Mouse (Mus musculus) ES-E14 (cell line): ENCODE results near the gene Samd13. TPM values are rescaled to one million over a fixed set of nuclear protein-coding genes. Genes with fewer than 3 reads are reported as not detected.

Source experiments
- DNase-seq: peaks from one replicate; pipeline ENCODE4 v3.0.0-alpha.2; 2013; ENCODE audit warnings: low read depth, low spot score
- H3K27ac ChIP-seq: 2 replicates; pipeline ENCODE4 v1.5.1; 2012; ENCODE audit warnings: low read depth, mild to moderate bottlenecking, low read length, moderate library complexity, mixed read lengths; ENCODE audit not compliant: poor library complexity, insufficient read depth, severe bottlenecking
- H3K36me3 ChIP-seq: 2 replicates; pipeline ENCODE4 v1.6.1; 2012; ENCODE audit warnings: mild to moderate bottlenecking, low read length, moderate library complexity, mixed read lengths; ENCODE audit not compliant: control insufficient read depth, poor library complexity, insufficient read depth, severe bottlenecking
- H3K4me1 ChIP-seq, 2 experiments: fragments of 150-350 bp in 1 of 2; sonication (generic) in 1 of 2; 2 replicates each; pipeline ENCODE4 v1.6.1; 2012; ENCODE audit warnings: low read length in 2 of 2, mild to moderate bottlenecking in 1 of 2, mixed read lengths in 1 of 2; ENCODE audit not compliant: control insufficient read depth in 2 of 2, insufficient read depth in 2 of 2, poor library complexity in 1 of 2
- H3K4me3 ChIP-seq, 2 experiments: fragments of 150-350 bp in 1 of 2; sonication (generic) in 1 of 2; 2 replicates each; pipeline ENCODE4 v1.5.1; 2012; ENCODE audit warnings: low read length in 2 of 2, low read depth in 1 of 2, mild to moderate bottlenecking in 1 of 2, mixed read lengths in 1 of 2; ENCODE audit not compliant: insufficient read depth in 1 of 2, poor library complexity in 1 of 2, severe bottlenecking in 1 of 2
- H3K9ac ChIP-seq: 2 replicates; pipeline ENCODE4 v1.6.1; 2012; ENCODE audit warnings: low read depth, mild to moderate bottlenecking, low read length, mixed read lengths; ENCODE audit not compliant: poor library complexity, insufficient read depth, severe bottlenecking
- H3K9me3 ChIP-seq: fragments of 150-350 bp; sonication (generic); 2 replicates; pipeline ENCODE4 v1.6.1; 2012; ENCODE audit warnings: low read depth, mild to moderate bottlenecking, low read length; ENCODE audit not compliant: control insufficient read depth, insufficient read depth
- CHD2 ChIP-seq: IDR thresholded peaks from 2 replicates; pipeline ENCODE4 v1.6.1; 2014; ENCODE audit warnings: mild to moderate bottlenecking, low read depth, low read length, inconsistent platforms
- HCFC1 ChIP-seq: IDR thresholded peaks from 2 replicates; pipeline ENCODE4 v1.6.1; 2012; ENCODE audit warnings: low read length, inconsistent platforms, borderline replicate concordance; ENCODE audit not compliant: insufficient read depth
- MAFK ChIP-seq: IDR thresholded peaks from 2 replicates; pipeline ENCODE4 v1.6.1; 2014; ENCODE audit warnings: mild to moderate bottlenecking, low read depth, low read length, inconsistent platforms; ENCODE audit not compliant: insufficient read depth
- ZC3H11A ChIP-seq: IDR thresholded peaks from 2 replicates; pipeline ENCODE4 v1.6.1; 2012; ENCODE audit warnings: low read depth, mild to moderate bottlenecking, inconsistent platforms, low read length, borderline replicate concordance
- ZNF384 ChIP-seq: IDR thresholded peaks from 2 replicates; pipeline ENCODE4 v1.6.1; 2012; ENCODE audit warnings: low read depth, low read length, inconsistent platforms
- in situ Hi-C, 2 experiments: fragments of 600-800 bp; cut with MboI; formaldehyde crosslinking; loops; one replicate each; pipeline ENCODE4 v1.15.1; 2025; ENCODE audit warnings: low sequenced_read_pairs in 2 of 2, inconsistent platforms in 1 of 2; ENCODE audit not compliant: unreplicated experiment in 2 of 2
- total RNA-seq: library from RNA; depleted of rRNA; stranded (reverse); fragments of 300-350 nt; gene quantifications from 2 replicates; pipeline ENCODE4 v1.2.3, GENCODE M21; 2012; rRNA removed

Samd13 gene
- total RNA-seq, 1 experiment, result 0.45 TPM

DNA sequence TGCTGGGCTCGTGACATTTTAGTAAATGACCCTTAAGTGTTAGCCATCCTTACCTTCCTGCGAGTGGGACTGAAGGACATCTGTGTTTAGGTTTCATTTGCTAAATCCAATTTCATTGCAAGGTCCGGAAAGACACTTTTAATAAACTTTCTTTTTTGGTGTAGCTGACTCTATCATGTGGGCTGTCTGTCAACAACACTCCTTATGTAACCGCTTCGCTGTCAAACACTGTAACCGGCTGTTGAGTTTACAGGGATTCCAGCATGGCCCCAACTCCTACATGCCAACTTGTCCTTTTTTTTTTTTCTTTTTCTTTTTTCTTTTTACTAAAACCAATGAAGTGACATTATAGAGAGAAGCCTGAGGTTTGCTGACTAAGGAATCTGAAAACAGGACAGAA, 87.0 kb downstream of the Samd13 start:
- DNase-seq, result no peak

DNA sequence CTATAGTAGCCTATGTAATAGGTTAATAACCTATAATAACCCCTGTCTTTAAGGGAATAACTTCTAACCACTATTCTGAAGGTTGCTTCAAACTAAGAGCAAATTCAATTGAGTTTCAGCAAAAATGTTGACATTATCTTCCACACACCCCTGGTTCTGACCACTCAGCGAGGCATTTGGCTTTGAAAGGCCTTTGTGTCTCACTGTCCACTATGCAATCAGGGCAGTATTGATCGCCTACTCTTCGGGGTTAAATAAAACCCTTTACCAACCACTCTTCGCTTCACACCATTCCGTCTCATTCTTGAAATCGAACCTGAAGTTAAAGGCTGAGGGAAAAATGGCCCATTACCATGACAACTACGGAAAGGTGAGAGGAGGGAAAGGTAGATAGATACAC, 88.5 kb downstream of the Samd13 start:
- no peak for TF ChIP-seq ZNF384
- no peak for TF ChIP-seq MAFK
- TF ChIP-seq HCFC1, result no peak
- TF ChIP-seq CHD2, result no peak
- no peak for TF ChIP-seq ZC3H11A
- no peak overlapping the region for H3K4me3 ChIP-seq
- H3K36me3 ChIP-seq, result no peaks in the 10 kb centered on the region
- H3K4me1 ChIP-seq, result no peaks in the 10 kb centered on the region
- H3K9me3 ChIP-seq, result no peaks in the 10 kb centered on the region
- H3K9ac ChIP-seq, result no peak overlapping the region
- in situ Hi-C loops, result no loop called here
- DNase-seq, result no peak
- H3K27ac ChIP-seq, result no peak overlapping the region

More for the DNA sequence above, 87.0 kb downstream of the Samd13 start:
- Histone ChIP-seq H3K36me3 (no peaks in the 10 kb centered on the region), H3K4me3 (no peak overlapping the region), H3K4me1 (no peaks in the 10 kb centered on the region), H3K27ac (no peak overlapping the region), H3K9me3 (no peaks in the 10 kb centered on the region), H3K9ac (no peak overlapping the region)
- TF ChIP-seq ZC3H11A (no peak), ZNF384 (no peak), MAFK (no peak), CHD2 (no peak), HCFC1 (no peak)
- in situ Hi-C loops, result no loop called here

DNA sequence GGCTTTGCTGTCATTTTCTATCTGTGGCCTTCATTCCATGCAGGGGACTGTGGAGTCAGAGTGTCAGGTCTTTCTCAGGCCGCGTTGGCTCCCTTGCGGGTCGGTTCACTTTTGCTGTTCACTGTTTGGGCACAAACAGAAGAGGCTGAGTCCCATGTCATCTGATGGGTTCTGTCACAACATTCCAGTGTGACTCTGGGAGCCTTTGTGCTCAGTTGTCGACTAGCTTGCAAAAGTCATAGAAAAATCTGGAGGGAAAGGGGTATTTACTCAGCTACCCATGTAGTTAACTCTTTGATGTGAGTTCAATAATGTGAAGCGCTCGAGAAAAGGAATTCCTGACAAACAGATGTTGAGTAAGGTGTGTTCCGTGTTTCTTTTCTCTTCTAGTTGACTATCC, 89.0 kb downstream of the Samd13 start:
- no peaks in the 10 kb centered on the region for H3K4me1 ChIP-seq
- no peak overlapping the region for H3K27ac ChIP-seq
- TF ChIP-seq HCFC1, result no peak
- TF ChIP-seq CHD2, result no peak
- no peak for TF ChIP-seq ZC3H11A
- no peak for TF ChIP-seq ZNF384
- no peak for TF ChIP-seq MAFK
- H3K9ac ChIP-seq, result no peak overlapping the region
- no peaks in the 10 kb centered on the region for H3K9me3 ChIP-seq
- in situ Hi-C loops, result no loop called here
- DNase-seq, result no peak
- H3K4me3 ChIP-seq, result no peak overlapping the region
- no peaks in the 10 kb centered on the region for H3K36me3 ChIP-seq

DNA sequence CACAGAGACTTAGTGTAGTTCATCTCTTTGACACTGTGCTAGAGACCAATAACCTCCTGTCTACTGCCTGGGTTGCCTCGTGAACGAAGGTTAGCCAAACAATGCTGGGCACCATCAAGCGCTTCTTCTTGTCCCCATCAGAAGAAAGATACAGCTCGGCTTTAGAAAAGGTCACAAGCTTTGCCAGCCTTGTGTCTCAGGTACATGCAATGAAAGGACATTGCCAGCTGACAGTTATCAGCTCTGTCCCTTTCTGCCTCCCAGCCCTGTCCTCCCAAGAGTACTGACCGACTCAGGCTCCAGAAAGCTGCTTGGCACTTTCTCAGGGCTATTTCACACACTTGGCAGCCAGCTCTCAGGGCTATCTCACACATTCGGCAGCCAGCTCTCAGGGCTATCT, 90.0 kb downstream of the Samd13 start:
- Histone ChIP-seq H3K4me3 (no peak overlapping the region), H3K4me1 (no peaks in the 10 kb centered on the region), H3K9me3 (no peaks in the 10 kb centered on the region), H3K9ac (no peak overlapping the region), H3K27ac (no peak overlapping the region), H3K36me3 (no peaks in the 10 kb centered on the region)
- DNase-seq, result no peak
- in situ Hi-C loops, result no loop called here
- TF ChIP-seq HCFC1 (no peak), ZNF384 (no peak), ZC3H11A (no peak), CHD2 (no peak), MAFK (no peak)

Other genes starting within 250 kb of the Samd13 start
- 10.4 and 15.6 TPM in 2 replicates for gene Ctbs, start 235.8 kb downstream of the Samd13 start, total RNA-seq
- 2.2 and 3.1 TPM in 2 replicates for gene Spata1, start 185.8 kb downstream of the Samd13 start, total RNA-seq
- gene Gng5, start 185.8 kb downstream of the Samd13 start, total RNA-seq, result 142 and 234 TPM in 2 replicates
- 50.2 and 64.9 TPM in 2 replicates for gene Rpf1, start 164.2 kb downstream of the Samd13 start, total RNA-seq
- gene Uox, start 115.2 kb downstream of the Samd13 start, total RNA-seq, result not detected in 2 replicates
- not detected in 2 replicates for gene Dnase2b, start 70.0 kb downstream of the Samd13 start, total RNA-seq
- not detected in 2 replicates for gene 4930503B20Rik, start 34.3 kb downstream of the Samd13 start, total RNA-seq
- 19.1 and 19.7 TPM in 2 replicates for gene Prkacb, start 127.4 kb upstream of the Samd13 start, total RNA-seq
- 0.94 and 1.0 TPM in 2 replicates for gene Ttll7, start 166.8 kb upstream of the Samd13 start, total RNA-seq